Mouse (Mus musculus) embryonic facial prominence, embryonic 12.5 days (tissue): ENCODE measurements around the gene Nav1. TPM values are rescaled to one million over a fixed set of nuclear protein-coding genes. Genes with fewer than 3 reads are reported as not detected.

ENCODE experiments used
- ATAC-seq: fragments of 200-750 bp; cut with Nextera tagmentation; 2 replicates; pipeline ENCODE4 v1.8.0; 2017; ENCODE audit not compliant: insufficient number of reproducible peaks, insufficient read depth, low FRiP score, low TSS enrichment
- H3K27ac ChIP-seq: fragments of 300-500 bp; sonication (generic); 2 replicates; pipeline ENCODE4 v1.5.1; 2016; ENCODE audit warnings: mild to moderate bottlenecking
- H3K27me3 ChIP-seq: fragments of 300-500 bp; sonication (generic); 2 replicates; pipeline ENCODE4 v1.6.1; 2016; ENCODE audit warnings: mild to moderate bottlenecking, moderate library complexity
- H3K36me3 ChIP-seq: fragments of 300-500 bp; sonication (generic); 2 replicates; pipeline ENCODE4 v1.6.1; 2016; ENCODE audit warnings: mild to moderate bottlenecking
- H3K4me1 ChIP-seq: fragments of 300-500 bp; sonication (generic); 2 replicates; pipeline ENCODE4 v1.6.1; 2016
- H3K4me2 ChIP-seq: fragments of 300-500 bp; sonication (generic); replicated peaks from 2 replicates; pipeline ENCODE4 v1.6.1; 2016; ENCODE audit warnings: mild to moderate bottlenecking, moderate library complexity
- H3K4me3 ChIP-seq: fragments of 300-500 bp; sonication (generic); 2 replicates; pipeline ENCODE4 v1.5.1; 2016; ENCODE audit warnings: mild to moderate bottlenecking
- H3K9ac ChIP-seq: fragments of 300-500 bp; sonication (generic); 2 replicates; pipeline ENCODE4 v1.6.1; 2016; ENCODE audit warnings: mild to moderate bottlenecking, moderate library complexity
- H3K9me3 ChIP-seq: fragments of 300-500 bp; sonication (generic); 2 replicates; pipeline ENCODE4 v1.6.1; 2016; ENCODE audit warnings: mild to moderate bottlenecking, moderate library complexity
- WGBS: fragments of 180-500 bp; shearing (Covaris S2); methylation state at CpG from one replicate; pipeline ENCODE4 v1.1.7; 2016; 5-methylcytosine and 5-hydroxymethylcytosine counted together
- polyA plus RNA-seq: library from polyadenylated mRNA; unstranded; fragments of >200 nt; fragmentation: Nextera tagmentation; extraction: Ambion mirVana; gene quantifications from 2 replicates; pipeline ENCODE4 v1.2.1, GENCODE M21; 2016

Nav1 gene
- polyA plus RNA-seq, 1 experiment from 2014 or later = 18.6 TPM

GRCm38 (mm10) chr1:135593560-135594278 is 13.4 kb downstream of the Nav1 start:
- no peaks in the 10 kb centered on the region; the same call in 1 of the 2 replicates for H3K9me3 ChIP-seq
- no peak for ATAC-seq
- no peak overlapping the region for H3K4me3 ChIP-seq
- 0 out of 2 replicates have a peak, but pooled peaks cover 2% of the 10 kb centered on the region for H3K4me1 ChIP-seq
- H3K27ac ChIP-seq = no peak overlapping the region
- H3K4me2 ChIP-seq = no peak overlapping the region
- no peaks in the 10 kb centered on the region for H3K27me3 ChIP-seq
- no peaks in the 10 kb centered on the region for H3K36me3 ChIP-seq
- H3K9ac ChIP-seq = no peak overlapping the region
- 86% methylated on average over 6 of the region's 6 CpGs for WGBS

GRCm38 (mm10) chr1:135590776-135591175 is 16.3 kb downstream of the Nav1 start:
- Histone ChIP-seq H3K9me3 (no peaks in the 10 kb centered on the region; the same call in 1 of the 2 replicates), H3K4me1 (peaks cover 4% of the 10 kb centered on the region; the same call in 1 of the 2 replicates), H3K4me2 (no peak overlapping the region), H3K4me3 (no peak overlapping the region), H3K36me3 (no peaks in the 10 kb centered on the region), H3K27ac (no peak overlapping the region), H3K27me3 (0 out of 2 replicates have a peak, but pooled peaks cover 2% of the 10 kb centered on the region), H3K9ac (no peak overlapping the region)
- ATAC-seq = no peak
- WGBS = 77% methylated on average over 9 of the region's 9 CpGs

- Histone ChIP-seq H3K4me1 (peaks cover 16% of the 10 kb centered on the region; the same call in 1 of the 2 replicates), H3K9me3 (no peaks in the 10 kb centered on the region), H3K36me3 (no peaks in the 10 kb centered on the region), H3K27ac (no peak overlapping the region), H3K4me3 (no peak overlapping the region), H3K9ac (no peak overlapping the region), H3K27me3 (0 out of 2 replicates have a peak, but pooled peaks cover 2% of the 10 kb centered on the region), H3K4me2 (no peak overlapping the region)
- no peak for ATAC-seq
- WGBS = 56% methylated on average over 3 of the region's 3 CpGs
Observed at GRCm38 (mm10) chr1:135588973-135589372, 18.1 kb downstream of the Nav1 start.

- Histone ChIP-seq H3K4me2 (no peak overlapping the region), H3K9me3 (no peaks in the 10 kb centered on the region), H3K36me3 (no peaks in the 10 kb centered on the region), H3K4me3 (no peak overlapping the region), H3K27me3 (0 out of 2 replicates have a peak, but pooled peaks cover 2% of the 10 kb centered on the region), H3K4me1 (peaks cover 34% of the 10 kb centered on the region), H3K9ac (no peak overlapping the region), H3K27ac (no peak overlapping the region)
- no peak for ATAC-seq
Observed at GRCm38 (mm10) chr1:135586903-135587302, 20.2 kb downstream of the Nav1 start.

GRCm38 (mm10) chr1:135585573-135585972 is 21.5 kb downstream of the Nav1 start:
- H3K27me3 ChIP-seq = 0 out of 2 replicates have a peak, but pooled peaks cover 2% of the 10 kb centered on the region
- peak; percentile 42; the same call in 1 of the 2 replicates for ATAC-seq

GRCm38 (mm10) chr1:135584587-135585541 is 22.2 kb downstream of the Nav1 start:
- H3K27ac ChIP-seq = peak overlapping the region; percentile 78
- 1% methylated on average over 69 of the region's 73 CpGs for WGBS
- H3K4me1 ChIP-seq = peaks cover 55% of the 10 kb centered on the region
- H3K9me3 ChIP-seq = no peaks in the 10 kb centered on the region
- H3K36me3 ChIP-seq = no peaks in the 10 kb centered on the region
- H3K4me3 ChIP-seq = peak overlapping the region; percentile 54
- H3K4me2 ChIP-seq = peak overlapping the region; percentile 87
- ATAC-seq = no peak
- H3K27me3 ChIP-seq = 0 out of 2 replicates have a peak, but pooled peaks cover 2% of the 10 kb centered on the region
- peak overlapping the region; percentile 60 for H3K9ac ChIP-seq

More at GRCm38 (mm10) chr1:135585573-135585972, 21.5 kb downstream of the Nav1 start:
- no peaks in the 10 kb centered on the region for H3K9me3 ChIP-seq
- H3K36me3 ChIP-seq = no peaks in the 10 kb centered on the region
- H3K27ac ChIP-seq = peak overlapping the region; percentile 78; the same call in 1 of the 2 replicates
- H3K4me1 ChIP-seq = peaks cover 48% of the 10 kb centered on the region
- peak overlapping the region; percentile 60 for H3K9ac ChIP-seq
- WGBS = under 1% methylated on average over 17 of the region's 19 CpGs
- H3K4me3 ChIP-seq = peak overlapping the region; percentile 54
- H3K4me2 ChIP-seq = peak overlapping the region; percentile 87

- peak overlapping the region; percentile 87 for H3K4me2 ChIP-seq
- WGBS = 2% methylated on average over 21 of the region's 21 CpGs
- ATAC-seq = no peak
Observed at GRCm38 (mm10) chr1:135583678-135584515, 23.2 kb downstream of the Nav1 start.

GRCm38 (mm10) chr1:135583081-135583677 is 23.9 kb downstream of the Nav1 start:
- WGBS = 5% methylated on average over 15 of the region's 15 CpGs
- Histone ChIP-seq H3K4me2 (peak overlapping the region; percentile 87), H3K4me3 (peak overlapping the region; percentile 54), H3K27ac (peak overlapping the region; percentile 78), H3K36me3 (no peaks in the 10 kb centered on the region), H3K9ac (peak overlapping the region; percentile 60), H3K27me3 (0 out of 2 replicates have a peak, but pooled peaks cover 2% of the 10 kb centered on the region), H3K4me1 (peaks cover 71% of the 10 kb centered on the region), H3K9me3 (no peaks in the 10 kb centered on the region)
- ATAC-seq = peak; percentile 20; the same call in 1 of the 2 replicates

More at GRCm38 (mm10) chr1:135583678-135584515, 23.2 kb downstream of the Nav1 start:
- H3K4me1 ChIP-seq = peaks cover 64% of the 10 kb centered on the region
- peak overlapping the region; percentile 60 for H3K9ac ChIP-seq
- 0 out of 2 replicates have a peak, but pooled peaks cover 2% of the 10 kb centered on the region for H3K27me3 ChIP-seq
- H3K36me3 ChIP-seq = no peaks in the 10 kb centered on the region
- peak overlapping the region; percentile 54 for H3K4me3 ChIP-seq
- no peaks in the 10 kb centered on the region for H3K9me3 ChIP-seq
- H3K27ac ChIP-seq = peak overlapping the region; percentile 78

- no peaks in the 10 kb centered on the region for H3K9me3 ChIP-seq
- no peaks in the 10 kb centered on the region for H3K36me3 ChIP-seq
- ATAC-seq = no peak
- H3K27me3 ChIP-seq = no peaks in the 10 kb centered on the region
- no peak overlapping the region for H3K4me2 ChIP-seq
- no peak overlapping the region for H3K4me3 ChIP-seq
- no peak overlapping the region for H3K27ac ChIP-seq
- H3K9ac ChIP-seq = no peak overlapping the region
- WGBS = 20% methylated on average over 8 of the region's 8 CpGs
- peaks cover 86% of the 10 kb centered on the region for H3K4me1 ChIP-seq
Observed at GRCm38 (mm10) chr1:135581001-135581400, 26.1 kb downstream of the Nav1 start.

GRCm38 (mm10) chr1:135579111-135579510 is 28.0 kb downstream of the Nav1 start:
- Histone ChIP-seq H3K4me1 (peaks cover 74% of the 10 kb centered on the region), H3K4me2 (no peak overlapping the region), H3K4me3 (no peak overlapping the region), H3K9me3 (no peaks in the 10 kb centered on the region), H3K27me3 (no peaks in the 10 kb centered on the region), H3K36me3 (no peaks in the 10 kb centered on the region), H3K27ac (peak overlapping the region; percentile 67; the same call in 1 of the 2 replicates), H3K9ac (no peak overlapping the region)
- ATAC-seq = no peak
- WGBS = 8% methylated on average over 3 of the region's 3 CpGs
